17 mouse cellular contexts compared by ENCODE assay signal in the genomic region with DNA sequence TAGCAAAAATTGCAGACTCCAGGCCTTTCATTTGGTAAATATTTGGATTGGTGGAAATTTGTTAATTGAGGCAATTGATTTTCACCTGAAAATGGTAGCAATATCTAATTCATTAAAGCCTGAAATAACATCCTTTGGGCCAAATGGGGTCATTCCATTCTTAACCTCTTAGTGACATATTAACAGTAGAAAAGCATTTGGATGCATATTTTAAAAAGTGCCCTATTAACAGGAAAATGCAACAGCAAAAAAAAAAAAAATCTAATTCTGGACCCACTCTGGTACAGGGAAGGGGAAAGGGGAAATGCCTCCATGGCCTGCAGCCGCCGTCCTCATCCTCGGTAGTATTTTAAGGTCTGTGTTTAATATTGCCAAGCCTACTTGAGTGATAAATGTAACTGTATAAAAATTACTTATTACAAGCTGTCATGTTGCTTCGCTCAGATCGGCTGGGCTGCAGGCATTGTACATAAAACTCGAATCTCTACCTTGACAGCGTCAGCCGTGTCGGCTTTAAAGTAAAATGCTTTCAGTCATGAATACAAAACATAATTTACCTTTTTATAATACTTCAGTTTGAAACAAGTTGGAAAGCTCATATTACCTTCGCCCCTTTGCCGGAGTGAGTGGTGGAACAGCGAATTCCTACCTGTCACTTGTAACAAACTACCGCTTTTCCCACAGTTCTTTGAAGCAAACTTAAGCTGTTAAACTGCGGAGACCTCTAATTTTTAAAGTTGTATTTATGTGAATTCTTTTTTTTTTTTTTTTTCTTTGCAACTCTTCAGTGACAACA.
A peak's percentile ranks its signal among the peaks of the same experiment; 100 is the strongest.
DNase-seq lines count a peak whose midpoint lies in the region; ATAC-seq lines count a peak whose summit lies in the region.
"Had no signal": no experiment of that assay in that cellular context is flagged by ENCODE, and none has a peak within 500 bp of the region (broad histone marks: within the 10 kb centered on the region; RNA-seq: fewer than 3 reads in every experiment).

No protein-coding gene starts in this region.

- no peaks in the 10 kb centered on the region for H3K9me3 ChIP-seq in embryonic facial prominence, embryonic 11.5 days (replicated peaks; ENCODE audit: control insufficient read depth, low read length)
- H3K9me3 ChIP-seq in embryonic facial prominence, embryonic 10.5 days = no peaks in the 10 kb centered on the region
- H3K9me3 ChIP-seq in limb, embryonic 13.5 days = no peaks in the 10 kb centered on the region
- H3K9me3 ChIP-seq: forebrain, embryonic 12.5 days; liver, embryonic 15.5 days had no signal

- H3K4me1 ChIP-seq in embryonic facial prominence, embryonic 11.5 days (ENCODE audit: control insufficient read depth, insufficient read depth, low read length) = no peaks in the 10 kb centered on the region
- H3K4me1 ChIP-seq in embryonic facial prominence, embryonic 10.5 days = 0 out of 2 replicates have a peak, but pooled peaks cover 6% of the 10 kb centered on the region
- no peaks in the 10 kb centered on the region for H3K4me1 ChIP-seq in limb, embryonic 13.5 days
- H3K4me1 ChIP-seq: forebrain, embryonic 12.5 days; liver, embryonic 15.5 days had no signal

- peak; percentile 15 for DNase-seq in embryonic facial prominence, embryonic 11.5 days (ENCODE audit: low spot score)
- no peak for DNase-seq in embryonic facial prominence, embryonic 10.5 days (ENCODE audit: low spot score)
- peak; percentile 46 for DNase-seq in hindlimb bud, embryonic 11.5 days (ENCODE audit: extremely low spot score, low read depth, low spot score)
- DNase-seq in kidney, postnatal 10 days = peak; percentile 11
- DNase-seq in layer of hippocampus, adult 18-20 months (ENCODE audit: low spot score in 2 of 2) = no peak
- no peak for DNase-seq in testis, postnatal 14 days (ENCODE audit: low spot score)
- no peak for DNase-seq in layer of hippocampus, adult 9-10 months (ENCODE audit: low spot score)
- DNase-seq: cerebellum, adult 18-20 months; cerebellum, postnatal 36 days; right cerebral cortex, postnatal 14 days; thymus, postnatal 4 days had no signal

- no peak overlapping the region for H3K27ac ChIP-seq in embryonic facial prominence, embryonic 11.5 days (replicated peaks; ENCODE audit: low read depth, low read length)
- H3K27ac ChIP-seq in embryonic facial prominence, embryonic 10.5 days (replicated peaks) = no peak overlapping the region
- H3K27ac ChIP-seq in limb, embryonic 13.5 days = no peak overlapping the region
- H3K27ac ChIP-seq: forebrain, embryonic 12.5 days; hindbrain, embryonic 14.5 days; liver, embryonic 15.5 days had no signal

- no peak overlapping the region for H3K9ac ChIP-seq in embryonic facial prominence, embryonic 11.5 days (replicated peaks; ENCODE audit: low read length)
- no peak overlapping the region for H3K9ac ChIP-seq in limb, embryonic 13.5 days
- H3K9ac ChIP-seq: forebrain, embryonic 12.5 days; hindbrain, embryonic 14.5 days; liver, embryonic 15.5 days had no signal

- ATAC-seq in embryonic facial prominence, embryonic 11.5 days (replicated peaks; ENCODE audit: insufficient number of reproducible peaks, low FRiP score, low TSS enrichment, low read depth) = no peak
- ATAC-seq in limb, embryonic 13.5 days (ENCODE audit: low FRiP score, low read depth) = no peak
- ATAC-seq: lung, postnatal 0 days had no signal

- H3K27me3 ChIP-seq in embryonic facial prominence, embryonic 11.5 days (ENCODE audit: control insufficient read depth, insufficient read depth, low read length) = no peaks in the 10 kb centered on the region
- no peaks in the 10 kb centered on the region for H3K27me3 ChIP-seq in embryonic facial prominence, embryonic 10.5 days (replicated peaks; ENCODE audit: low read depth, poor library complexity, severe bottlenecking)
- H3K27me3 ChIP-seq in limb, embryonic 13.5 days = 0 out of 2 replicates have a peak, but pooled peaks cover 3% of the 10 kb centered on the region
- H3K27me3 ChIP-seq: forebrain, embryonic 12.5 days; liver, embryonic 15.5 days had no signal

- no peaks in the 10 kb centered on the region for H3K36me3 ChIP-seq in embryonic facial prominence, embryonic 11.5 days (replicated peaks; ENCODE audit: control insufficient read depth, insufficient read depth, low read depth, low read length)
- H3K36me3 ChIP-seq in embryonic facial prominence, embryonic 10.5 days (replicated peaks) = no peaks in the 10 kb centered on the region
- no peaks in the 10 kb centered on the region for H3K36me3 ChIP-seq in limb, embryonic 13.5 days
- H3K36me3 ChIP-seq: forebrain, embryonic 12.5 days; liver, embryonic 15.5 days had no signal

- no peak overlapping the region for H3K4me2 ChIP-seq in embryonic facial prominence, embryonic 11.5 days (ENCODE audit: low read depth, low read length)
- H3K4me2 ChIP-seq in limb, embryonic 13.5 days (replicated peaks) = peak overlapping the region; percentile 22; the same call in 1 of the 2 replicates
- H3K4me2 ChIP-seq: forebrain, embryonic 12.5 days; heart, embryonic 11.5 days; hindbrain, embryonic 14.5 days; liver, embryonic 15.5 days had no signal

- no peak overlapping the region for H3K4me3 ChIP-seq in embryonic facial prominence, embryonic 11.5 days (ENCODE audit: low read depth, low read length)
- H3K4me3 ChIP-seq in embryonic facial prominence, embryonic 10.5 days = no peak overlapping the region
- no peak overlapping the region for H3K4me3 ChIP-seq in limb, embryonic 13.5 days
- H3K4me3 ChIP-seq: forebrain, embryonic 12.5 days; liver, embryonic 15.5 days had no signal

- WGBS in embryonic facial prominence, embryonic 11.5 days = 73% methylated on average over 14 of the region's 14 CpGs
- WGBS in embryonic facial prominence, embryonic 10.5 days = 79% methylated on average over 14 of the region's 14 CpGs
- WGBS in limb, embryonic 13.5 days = 44% methylated on average over 14 of the region's 14 CpGs

Comparison
In these comparisons a context has a peak if more than half of its experiments do, and no peak if none do; other contexts are left out.
1. DNase-seq: peak in embryonic facial prominence, embryonic 11.5 days (single experiment), hindlimb bud, embryonic 11.5 days (single experiment) and kidney, postnatal 10 days (single experiment); none in embryonic facial prominence, embryonic 10.5 days (single experiment), layer of hippocampus, adult 18-20 months (0 of 2), testis, postnatal 14 days (single experiment) and layer of hippocampus, adult 9-10 months (single experiment).